Mouse (Mus musculus) left cerebral cortex, adult 6 months (tissue): ENCODE results near the gene Gm8857. TPM values are rescaled to one million over a fixed set of nuclear protein-coding genes. Genes with fewer than 3 reads are reported as not detected.

Source experiments
- long read RNA-seq, 2 experiments: library from polyadenylated mRNA; unstranded; transcript quantifications; one replicate each; pipeline ENCODE4 v2.0.0; 2019 to 2020
- polyA plus RNA-seq: library from polyadenylated mRNA; unstranded; fragments of <200 nt; fragmentation: Nextera tagmentation; gene quantifications from 2 replicates; pipeline ENCODE4 v1.2.3, GENCODE M21; 2021

Gm8857 gene
- not detected in 2 replicates for polyA plus RNA-seq
- long read RNA-seq, experiment 1 = 0 reads
- long read RNA-seq, experiment 2 = 0 reads

DNA sequence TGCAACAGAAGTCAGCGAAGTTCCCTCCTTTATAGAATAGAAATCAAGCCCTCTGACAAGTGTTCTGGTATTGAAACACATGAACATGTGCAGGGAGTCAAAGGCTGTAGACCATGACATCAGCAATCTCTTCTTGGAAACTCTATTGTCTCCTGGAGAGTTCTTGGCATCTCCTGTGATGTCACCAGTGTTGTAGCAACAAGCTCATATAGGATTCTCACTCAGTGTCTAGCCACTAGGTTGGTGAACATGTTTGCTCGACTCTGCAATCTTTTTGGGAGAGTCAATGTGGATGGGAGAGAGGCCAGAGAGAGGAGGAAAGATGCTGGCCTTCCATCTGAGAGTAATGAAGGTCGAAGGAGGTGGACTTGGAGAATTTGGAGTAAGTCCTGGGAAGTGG, at the start of gene Gm8857, which contains the start of gene Gm8871:
Gene Gm8857 (plus strand): TSS at position 303 of the 400 bp plus-strand sequence.
Gene Gm8871 (plus strand): TSS at position 301 of the 400 bp plus-strand sequence.

Other genes starting within 250 kb of the Gm8857 start
- not detected in 2 replicates for gene Gm8871, start within 50 bp of the Gm8857 start, polyA plus RNA-seq
- gene Gm8879, start 179.8 kb downstream of the Gm8857 start, polyA plus RNA-seq = not detected in 2 replicates
- gene Gm5861, start 235.3 kb downstream of the Gm8857 start, polyA plus RNA-seq = not detected in 2 replicates